Mouse (Mus musculus) spleen, adult 2 months (tissue): ENCODE data around the gene Ggt5.
A peak's percentile ranks its signal among the peaks of the same experiment; 100 is the strongest.

Experiments
- CTCF ChIP-seq: fragments of 200-500 bp; IDR thresholded peaks from 2 replicates; pipeline ENCODE4 v1.5.1; 2011; ENCODE audit warnings: mild to moderate bottlenecking, inconsistent platforms; ENCODE audit not compliant: insufficient read depth, insufficient read length, insufficient replicate concordance; ENCODE audit errors: extremely low read depth
- POLR2A ChIP-seq: fragments of 200-500 bp; IDR thresholded peaks from 2 replicates; pipeline ENCODE4 v1.6.1; 2011; ENCODE audit warnings: low read depth, low read length, inconsistent platforms

DNA sequence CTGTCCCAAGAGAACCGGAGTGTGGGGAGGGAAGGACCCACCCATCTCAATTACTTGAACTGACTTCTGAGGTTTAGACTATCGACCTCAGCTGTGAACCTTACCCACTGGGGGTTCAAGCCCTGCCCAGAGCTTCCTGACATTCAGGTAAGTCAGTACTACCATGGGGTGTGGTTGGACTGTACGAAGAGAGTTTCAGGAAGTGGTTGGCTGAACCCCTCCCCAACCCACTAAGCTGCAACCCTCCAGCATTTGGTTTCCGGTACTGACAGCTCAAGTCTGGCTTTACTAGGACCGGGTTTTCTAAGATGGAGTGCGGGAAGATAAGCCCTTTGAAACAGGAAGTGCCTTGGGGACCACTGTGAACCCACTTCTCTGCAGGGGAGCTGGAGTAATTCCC lies 23.7 kb upstream of the Ggt5 start:
- no peak for TF ChIP-seq CTCF
- peak; percentile 6; the same call in 1 of the 2 replicates for TF ChIP-seq POLR2A
